Mouse (Mus musculus) thymus, adult 2 months (tissue): Measurements from ENCODE around the gene Il21r.

Source experiments
- CTCF ChIP-seq: fragments of 200-500 bp; IDR thresholded peaks from 2 replicates; pipeline ENCODE4 v1.5.1; 2012; ENCODE audit warnings: mild to moderate bottlenecking, control low read depth, low read length, moderate library complexity, borderline replicate concordance; ENCODE audit not compliant: control insufficient read depth, poor library complexity, insufficient read depth; ENCODE audit errors: extremely low read depth
- POLR2A ChIP-seq: fragments of 200-500 bp; IDR thresholded peaks from 2 replicates; pipeline ENCODE4 v1.6.1; 2012; ENCODE audit warnings: mild to moderate bottlenecking, low read length, control low read depth, moderate library complexity; ENCODE audit not compliant: control insufficient read depth, poor library complexity, insufficient read depth; ENCODE audit errors: extremely low read depth

DNA sequence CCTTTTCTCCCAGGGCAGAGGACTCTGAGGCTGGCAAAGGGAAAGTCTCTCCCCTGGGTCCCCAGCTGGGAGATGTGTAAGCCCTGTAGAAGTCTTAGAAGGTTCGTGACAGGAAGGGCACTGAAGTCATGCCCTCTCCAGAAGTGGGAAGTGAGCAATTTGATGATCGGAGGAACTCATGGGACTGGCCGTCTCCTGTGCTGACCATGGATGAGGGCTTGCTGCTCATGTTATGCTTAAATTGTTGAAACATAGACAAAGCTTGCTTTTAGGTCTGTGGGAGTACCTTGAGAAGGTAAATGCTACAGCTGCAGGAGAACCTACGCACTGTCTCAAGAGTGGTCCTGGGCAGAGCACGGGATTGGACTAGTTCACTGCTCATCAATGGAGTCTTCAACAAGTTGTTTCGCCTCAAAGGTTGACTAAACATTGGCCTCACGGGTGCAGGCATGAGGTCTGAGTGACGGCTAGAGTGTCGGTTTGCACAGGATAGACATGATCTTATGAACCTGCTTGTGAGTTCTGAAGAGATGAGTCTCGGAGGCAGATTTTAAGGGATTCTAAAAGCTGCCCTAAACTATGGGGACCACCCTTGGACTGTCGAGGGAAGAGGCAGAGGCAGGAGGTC lies 1.3 kb upstream of the Il21r start:
- TF ChIP-seq POLR2A, result no peak
- no peak for TF ChIP-seq CTCF
